Mouse (Mus musculus): ENCODE measurements around the gene Gm17651. TPM values are rescaled to one million over a fixed set of nuclear protein-coding genes. Genes with fewer than 3 reads are reported as not detected.

Gm17651 gene
- not detected for total RNA-seq (2021)
- long read RNA-seq: 0 reads

DNA sequence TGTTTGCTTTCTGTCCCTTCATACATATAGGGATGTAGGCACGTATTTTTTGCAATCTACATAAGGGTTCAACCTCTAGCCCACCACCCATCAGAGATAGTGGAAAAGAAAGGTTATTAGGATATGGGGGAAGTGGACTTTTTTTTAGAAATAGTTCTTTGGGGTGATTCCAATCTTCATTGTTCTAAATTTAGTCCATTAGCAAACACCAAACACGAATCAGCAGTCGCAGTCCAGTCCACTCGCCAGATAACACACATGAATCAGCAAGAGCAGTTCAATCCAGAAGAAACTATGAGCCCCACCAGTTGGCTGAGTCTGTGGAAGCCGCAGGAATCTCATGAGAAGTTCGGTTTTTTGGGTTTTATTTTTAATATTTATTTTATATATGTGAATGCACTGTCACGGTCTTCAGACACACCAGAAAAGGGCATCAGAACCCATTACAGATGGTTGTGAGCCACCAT lies at the start of gene Gm17651:
Gm17651 (minus strand) TSS at position 51 of the 467 bp plus-strand sequence.
- no peak for DNase-seq (ENCODE audit: low spot score in 2 of 2)

DNA sequence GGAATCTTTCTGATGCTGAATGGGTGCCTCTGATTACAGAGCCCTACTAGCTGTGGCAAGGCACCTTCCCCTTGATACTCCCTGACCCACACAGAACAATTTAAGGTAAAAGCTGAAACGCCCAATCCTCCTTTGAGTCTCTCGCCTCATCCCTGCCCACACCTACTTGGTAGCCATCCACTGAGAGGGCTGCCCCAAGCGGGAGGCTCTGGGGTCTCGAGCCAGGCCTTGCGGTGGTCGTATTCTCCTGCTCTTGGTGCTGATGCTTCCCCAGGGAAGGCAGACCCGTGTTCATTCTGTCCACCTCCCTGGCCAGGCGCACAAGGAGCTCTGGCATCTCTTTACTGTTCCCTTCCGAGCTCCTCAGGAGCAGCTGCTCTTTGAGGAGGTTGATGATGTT lies 44.6 kb upstream of the Gm17651 start:
- no peak for DNase-seq (ENCODE audit: low spot score in 2 of 2)

DNA sequence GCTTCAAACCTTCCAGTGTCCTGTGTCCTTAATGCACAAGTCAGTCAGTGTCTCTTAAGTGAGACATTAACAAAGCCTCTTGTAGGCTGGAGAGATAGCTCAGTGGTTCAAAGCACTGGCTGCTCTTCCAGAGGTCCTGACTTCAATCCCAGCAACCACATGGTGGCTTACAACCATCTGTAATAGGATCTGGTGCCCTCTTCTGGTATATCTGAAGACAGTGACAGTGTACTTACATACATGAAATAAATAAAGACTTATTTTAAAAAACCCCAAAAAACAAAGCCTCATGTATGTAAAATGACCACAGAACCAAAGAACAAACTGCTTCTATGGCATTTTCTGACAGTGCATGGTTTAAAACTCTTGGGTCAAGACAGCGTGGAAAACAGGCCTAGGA lies 41.4 kb upstream of the Gm17651 start:
- no peak for DNase-seq (ENCODE audit: low spot score in 2 of 2)

DNA sequence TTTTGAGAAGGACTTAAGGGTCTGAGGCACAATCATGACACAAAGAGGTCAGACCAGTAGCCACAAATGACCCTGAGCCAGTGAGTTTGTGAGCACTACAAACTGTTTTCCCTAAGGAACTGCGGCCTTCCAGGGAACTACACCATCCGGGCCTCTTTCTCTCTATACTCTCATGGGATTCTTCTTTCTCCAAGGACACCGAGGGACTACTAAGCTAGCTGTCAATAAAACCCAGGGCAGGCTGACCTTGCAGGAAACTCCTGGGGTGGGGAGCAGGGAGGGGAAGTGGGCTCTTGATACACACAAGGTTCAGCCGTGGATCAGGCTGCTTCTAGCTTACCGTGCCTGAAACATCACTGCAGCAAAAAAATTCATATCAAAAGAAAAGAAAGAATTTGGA lies 36.4 kb upstream of the Gm17651 start:
- no peak for DNase-seq (ENCODE audit: low spot score in 2 of 2)

DNA sequence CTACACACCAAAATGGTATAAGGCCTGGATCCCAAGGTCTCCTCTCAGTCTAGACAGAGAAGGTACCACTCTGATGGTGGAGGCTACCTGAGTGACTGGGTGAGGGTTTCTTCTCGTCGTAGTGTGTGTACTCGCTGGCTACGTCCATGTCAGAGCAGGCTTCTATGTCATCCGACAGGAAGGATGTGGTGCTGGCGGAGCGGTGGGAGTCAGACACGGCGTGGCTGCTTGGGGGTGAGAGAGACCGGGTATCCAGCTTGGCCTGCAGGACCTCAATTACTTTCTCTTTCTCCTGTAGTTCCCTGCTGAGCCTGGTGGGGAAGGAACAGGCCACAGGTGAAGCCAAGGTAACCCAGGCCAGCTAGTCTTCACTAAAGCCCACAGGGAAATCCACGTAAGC lies 35.6 kb upstream of the Gm17651 start:
- no peak for DNase-seq (ENCODE audit: low spot score in 2 of 2)

DNA sequence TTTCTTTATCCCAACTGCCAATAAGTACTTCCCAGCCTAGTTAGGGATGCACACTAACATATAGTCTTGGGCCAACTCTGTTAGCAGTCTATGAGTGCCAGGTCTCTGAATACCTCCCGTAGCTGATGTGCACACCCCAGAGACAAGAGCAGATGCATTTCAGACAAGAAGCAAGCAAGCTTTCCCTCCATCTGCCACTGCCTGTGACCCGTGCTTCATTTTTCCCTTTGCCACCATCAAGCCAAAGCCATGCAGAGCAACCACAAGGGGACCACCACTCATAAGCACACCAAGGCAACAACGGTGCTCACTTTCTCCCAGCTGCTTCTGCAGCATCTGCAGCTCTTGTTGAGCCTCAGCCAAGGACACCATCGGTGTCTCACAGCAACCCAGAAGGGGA lies 32.1 kb upstream of the Gm17651 start:
- DNase-seq (ENCODE audit: low spot score in 2 of 2): no peak

DNA sequence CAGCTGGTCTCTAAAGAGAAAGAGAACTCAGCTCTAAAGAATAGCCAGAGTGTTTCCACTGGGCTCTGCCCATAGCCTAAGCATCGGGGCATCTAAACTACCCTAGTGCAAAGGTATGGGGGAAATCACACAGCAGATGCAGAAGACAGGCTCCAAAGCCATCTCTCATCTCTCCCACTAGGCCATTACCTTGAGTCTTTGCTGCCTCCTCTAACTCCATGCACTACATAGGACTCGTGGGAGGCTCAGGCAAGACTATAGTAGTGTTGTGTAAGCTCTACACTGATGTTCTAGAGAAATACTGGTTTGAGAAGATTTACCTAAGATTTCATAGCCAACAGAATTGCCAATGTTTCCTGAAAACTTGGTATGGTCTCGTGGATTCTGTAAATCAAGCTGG lies 31.0 kb upstream of the Gm17651 start:
- DNase-seq (ENCODE audit: low spot score in 2 of 2): no peak

DNA sequence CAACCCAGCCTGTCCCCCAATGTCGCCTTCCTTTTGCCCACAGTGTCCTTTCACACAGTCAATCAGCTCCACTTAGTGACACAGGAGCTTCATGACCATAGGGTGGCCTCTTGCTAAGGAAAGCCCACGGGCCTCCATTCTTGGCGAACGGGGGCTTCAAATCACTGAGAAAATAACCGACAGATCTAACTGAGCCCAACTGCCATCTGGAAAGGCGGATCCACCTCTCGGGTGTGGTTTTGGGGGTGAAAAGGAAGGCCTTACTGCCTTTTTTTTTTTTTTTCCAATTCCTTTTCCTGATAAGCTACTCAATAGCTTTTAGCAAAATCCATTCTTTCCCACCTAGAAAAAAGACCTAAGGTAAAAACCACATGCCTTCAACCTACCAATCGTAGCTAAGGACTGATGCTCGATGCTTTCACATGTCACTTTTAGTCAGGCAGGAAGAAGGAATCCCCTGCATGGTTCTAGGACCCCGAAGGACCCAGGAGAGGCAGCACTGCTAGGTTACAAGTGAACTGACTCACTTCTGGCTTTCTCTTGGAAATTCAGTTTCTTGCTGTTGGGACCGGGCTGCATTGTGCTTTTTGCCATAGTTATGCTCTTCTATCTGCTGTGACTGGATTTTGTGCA lies 28.1 kb upstream of the Gm17651 start:
- no peak for DNase-seq (ENCODE audit: low spot score in 2 of 2)

DNA sequence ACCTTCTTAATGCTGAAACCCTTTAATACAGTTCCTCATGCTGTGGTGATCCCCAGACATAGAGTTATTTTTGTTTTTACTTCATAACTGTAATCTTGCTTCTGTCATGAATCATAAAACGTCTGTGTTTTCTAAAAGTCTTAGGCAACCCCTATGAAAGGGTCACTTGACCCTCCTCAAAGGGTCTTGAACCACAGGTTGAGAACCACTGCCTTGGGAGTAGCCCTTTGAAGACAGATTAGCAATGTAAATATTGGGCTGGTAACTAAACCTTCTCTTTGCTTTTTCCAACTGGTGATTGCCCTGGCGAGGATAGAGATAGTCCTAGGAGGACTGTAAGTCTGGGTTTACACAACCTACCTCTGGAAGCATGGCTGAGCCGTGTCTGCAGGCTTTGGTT lies 26.7 kb upstream of the Gm17651 start:
- DNase-seq (ENCODE audit: low spot score in 2 of 2): no peak

DNA sequence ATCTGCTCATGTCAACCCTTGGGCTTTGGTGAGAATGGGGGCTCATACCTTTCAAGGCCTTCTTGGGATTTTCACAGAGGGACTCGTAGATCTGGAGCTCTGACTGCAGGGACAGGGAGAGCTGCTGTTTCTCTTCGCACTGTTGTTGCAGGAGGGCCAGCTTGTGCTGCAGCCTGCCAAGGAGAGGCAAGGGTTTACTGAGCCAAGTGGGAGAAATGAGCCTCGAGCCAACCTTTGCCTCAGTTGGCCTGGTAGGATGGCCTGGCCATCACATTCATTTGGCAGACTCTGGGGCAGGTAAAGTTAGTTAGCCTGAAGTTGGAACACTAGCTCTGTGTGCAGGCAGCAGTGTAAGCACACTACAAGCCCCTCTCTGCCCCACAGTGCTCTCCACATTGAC lies 24.6 kb upstream of the Gm17651 start:
- no peak for DNase-seq (ENCODE audit: low spot score in 2 of 2)

DNA sequence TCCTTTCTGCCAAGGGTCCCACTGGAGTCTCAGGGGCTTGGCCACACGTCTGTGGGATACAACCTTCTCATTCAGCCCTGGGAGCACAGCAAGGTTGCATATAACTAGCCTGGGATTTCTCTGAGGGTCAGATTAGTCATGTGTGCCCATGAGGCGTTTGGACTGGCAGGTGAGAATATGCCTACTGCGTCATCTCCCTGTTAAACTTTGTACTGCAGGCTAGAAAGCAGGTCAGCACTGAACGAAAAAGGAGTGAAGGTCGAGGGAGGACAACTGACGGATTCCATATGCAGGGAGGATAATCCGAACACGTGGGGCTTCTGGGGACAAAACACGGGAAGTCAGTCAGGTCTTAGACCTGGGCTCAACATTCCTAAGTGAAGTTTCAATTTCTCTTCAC lies 22.8 kb upstream of the Gm17651 start:
- no peak for DNase-seq (ENCODE audit: low spot score in 2 of 2)

DNA sequence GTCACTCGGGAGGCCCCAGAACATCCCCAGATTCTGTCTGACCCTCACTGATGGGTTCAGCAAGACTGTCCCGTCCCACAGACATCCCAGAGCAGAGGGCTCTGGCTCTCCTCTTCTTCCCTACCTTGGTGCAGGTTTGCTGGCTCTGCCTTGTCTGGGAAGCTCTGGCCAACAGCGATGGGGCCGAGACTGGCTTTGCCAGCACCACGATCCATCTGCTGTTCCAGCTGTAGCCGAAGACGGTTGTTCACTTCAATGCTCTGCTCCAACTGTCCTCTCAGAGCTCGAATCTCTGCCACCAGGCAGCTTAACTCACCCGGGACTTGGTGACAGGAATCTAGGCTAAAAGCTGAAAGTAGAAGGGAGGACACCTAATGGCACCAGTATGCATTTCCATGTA lies 22.4 kb upstream of the Gm17651 start:
- DNase-seq (ENCODE audit: low spot score in 2 of 2): no peak

DNA sequence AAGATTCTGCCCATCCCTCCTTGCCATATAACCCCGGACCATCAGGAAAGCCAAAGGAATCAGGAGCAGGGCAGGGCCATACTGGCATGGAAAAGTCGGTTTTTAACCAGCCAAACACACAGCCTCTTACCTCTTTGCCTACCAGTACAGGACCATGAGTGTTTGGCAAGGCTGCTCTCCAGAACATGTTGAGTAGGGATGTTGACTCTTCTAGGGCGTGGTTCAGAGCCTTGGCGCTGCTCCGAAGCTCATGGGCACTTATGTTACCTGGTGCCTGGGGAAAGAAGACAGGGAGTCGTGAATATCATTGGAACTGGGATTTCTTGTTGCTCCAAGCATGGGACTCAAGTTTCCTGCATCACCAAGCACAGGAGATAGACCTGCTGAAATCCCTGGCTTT lies 19.3 kb upstream of the Gm17651 start:
- no peak for DNase-seq (ENCODE audit: low spot score in 2 of 2)

DNA sequence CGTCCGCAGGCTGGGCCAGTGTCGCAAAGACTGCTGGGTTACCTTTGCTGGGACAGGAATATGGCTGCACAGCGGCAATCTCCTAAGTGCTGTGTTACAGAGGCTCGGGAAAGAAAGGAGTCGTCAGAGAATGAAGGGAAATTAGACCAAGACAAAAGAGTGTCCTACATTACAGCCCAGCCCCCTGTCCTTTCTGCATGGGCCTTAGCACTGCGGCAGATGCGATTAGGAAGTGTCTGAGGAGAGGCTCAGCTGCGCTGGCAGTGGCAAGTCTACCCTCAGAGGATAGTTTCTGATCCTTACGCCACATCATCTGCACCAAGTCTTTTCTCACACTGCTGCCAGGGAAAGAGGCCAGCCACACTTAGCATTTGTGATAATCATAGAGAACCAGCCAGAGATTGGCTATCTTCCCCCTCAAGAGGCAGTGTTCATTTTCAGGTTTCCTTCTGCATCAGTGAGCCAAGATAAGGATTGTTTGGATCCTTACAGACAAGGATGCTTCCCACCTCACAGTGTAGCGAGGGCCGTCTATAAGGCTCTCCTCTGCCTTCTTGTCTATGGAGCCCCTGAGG lies 17.0 kb upstream of the Gm17651 start:
- DNase-seq (ENCODE audit: low spot score in 2 of 2): no peak

DNA sequence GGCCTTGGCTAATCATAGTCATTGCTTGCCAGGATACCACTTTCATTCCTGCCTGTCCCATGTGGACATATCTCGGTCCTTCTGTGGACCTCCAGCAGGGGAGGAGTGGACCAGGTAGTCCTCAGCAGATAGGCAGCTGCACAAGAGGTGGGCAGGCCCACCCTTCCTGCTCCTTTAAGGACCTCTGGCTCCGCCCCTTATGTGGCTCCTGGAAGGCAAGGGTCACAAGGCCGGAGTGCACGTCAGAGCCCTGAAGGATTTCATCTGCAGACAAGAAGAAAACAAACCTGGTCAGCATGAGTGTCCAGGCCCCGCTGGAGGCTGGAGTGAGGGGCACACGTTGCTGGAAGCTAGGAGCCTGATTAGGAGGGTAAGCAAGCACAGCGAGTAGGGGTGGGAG lies 16.1 kb upstream of the Gm17651 start:
- DNase-seq (ENCODE audit: low spot score in 2 of 2): no peak

DNA sequence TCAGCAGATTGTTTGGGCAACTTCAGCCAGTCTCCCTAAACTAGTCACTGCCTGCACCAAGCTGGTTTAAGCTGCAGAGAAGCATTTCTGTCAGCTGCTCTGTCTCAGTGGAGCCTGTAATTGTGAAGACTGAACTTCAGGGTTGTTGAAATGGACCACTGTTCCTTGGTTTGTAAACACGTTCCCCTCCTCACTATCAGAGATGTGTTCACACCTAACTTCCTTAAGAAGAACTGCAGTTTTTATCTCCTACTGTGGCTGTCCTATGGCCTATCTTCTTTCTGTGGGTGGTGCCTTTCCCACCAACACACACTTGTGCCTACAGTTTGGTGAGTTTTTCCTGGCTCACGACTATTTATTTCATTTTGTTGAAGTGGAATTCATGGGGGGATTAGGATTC lies 14.8 kb upstream of the Gm17651 start:
- DNase-seq (ENCODE audit: low spot score in 2 of 2): no peak

DNA sequence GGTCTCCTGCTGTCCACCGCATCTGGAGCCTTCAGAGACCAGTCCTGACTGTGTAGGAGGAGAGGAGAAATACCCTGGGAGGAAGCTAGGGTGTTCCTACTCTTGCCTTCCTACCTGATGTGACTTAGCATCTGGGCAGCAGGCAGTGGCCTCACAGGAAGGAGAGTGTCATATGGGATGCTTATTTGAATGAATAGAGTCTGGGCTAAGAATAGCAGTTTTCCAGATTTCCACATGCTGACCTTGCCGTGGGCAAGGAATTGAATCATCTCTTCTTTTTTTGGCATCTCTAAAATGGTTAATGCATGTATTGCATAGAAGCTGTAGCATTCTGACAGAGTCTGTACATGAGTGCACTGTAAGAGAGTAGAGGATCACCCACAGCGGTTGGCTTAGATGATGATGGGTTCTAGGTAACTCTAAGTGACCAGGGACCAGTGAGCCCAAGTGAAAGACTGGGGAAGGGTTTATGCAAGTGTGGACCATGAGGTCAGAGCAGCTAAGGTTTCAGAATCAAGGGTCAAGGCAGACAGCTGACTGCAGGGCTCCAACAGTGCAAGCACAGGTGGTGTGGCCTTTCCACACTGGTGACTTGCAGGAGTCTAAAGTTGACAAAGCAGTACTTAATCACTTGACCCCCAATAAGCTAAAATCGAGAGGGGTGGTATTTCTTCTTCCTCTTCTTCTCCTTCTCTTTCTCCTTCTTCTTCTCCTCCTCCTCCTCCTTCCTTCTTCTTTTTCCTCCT lies 12.1 kb upstream of the Gm17651 start:
- DNase-seq (ENCODE audit: low spot score in 2 of 2): no peak

DNA sequence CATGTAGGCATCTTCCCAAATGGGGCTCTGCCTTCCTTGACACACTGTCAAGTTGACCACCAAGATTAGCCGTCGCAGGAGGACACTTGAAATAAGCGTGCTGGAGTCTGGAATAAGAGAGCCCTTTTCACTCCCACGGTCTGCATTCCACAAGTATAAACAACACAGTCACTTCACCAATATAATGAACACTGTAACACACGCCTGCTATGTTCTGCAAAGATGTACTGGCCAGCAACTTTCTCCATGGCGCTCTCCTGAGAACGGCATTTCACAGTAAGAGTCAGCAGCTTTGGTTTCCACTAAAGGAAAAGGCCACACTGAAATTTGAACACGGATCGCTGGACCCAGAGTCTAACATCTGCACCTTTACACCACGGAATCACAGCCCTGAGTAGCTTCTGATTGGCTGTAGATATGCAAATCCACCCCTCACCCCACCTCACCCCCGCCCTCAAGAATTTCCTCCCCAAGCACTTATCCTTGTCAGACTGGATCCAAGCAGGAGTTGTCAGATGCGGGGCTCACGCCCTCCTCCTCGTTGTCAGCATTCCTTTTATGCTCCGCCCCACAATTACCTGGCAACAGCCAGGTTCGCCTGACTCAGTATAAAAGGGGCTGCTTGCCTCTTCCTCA lies 9.2 kb upstream of the Gm17651 start:
- no peak for DNase-seq (ENCODE audit: low spot score in 2 of 2)

DNA sequence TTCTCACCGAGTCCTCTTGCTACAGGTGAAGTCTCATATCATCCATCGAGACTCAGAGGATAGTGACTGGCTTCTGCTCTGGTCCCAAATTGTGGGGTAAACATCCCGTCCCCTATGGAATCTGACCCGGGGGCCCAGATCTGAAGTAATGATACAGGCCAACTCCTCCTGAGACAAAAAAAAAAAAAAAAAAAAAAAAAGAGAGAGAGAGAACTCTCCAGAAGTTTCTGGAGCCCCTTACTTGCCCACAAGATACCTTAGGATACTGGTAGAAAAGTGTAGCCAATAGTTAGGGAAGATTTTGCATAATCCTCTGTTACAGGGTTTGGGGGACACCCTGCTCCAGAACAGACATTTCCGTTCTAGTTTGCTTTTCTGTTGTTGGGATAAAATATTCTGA lies 8.1 kb upstream of the Gm17651 start:
- DNase-seq (ENCODE audit: low spot score in 2 of 2): no peak

DNA sequence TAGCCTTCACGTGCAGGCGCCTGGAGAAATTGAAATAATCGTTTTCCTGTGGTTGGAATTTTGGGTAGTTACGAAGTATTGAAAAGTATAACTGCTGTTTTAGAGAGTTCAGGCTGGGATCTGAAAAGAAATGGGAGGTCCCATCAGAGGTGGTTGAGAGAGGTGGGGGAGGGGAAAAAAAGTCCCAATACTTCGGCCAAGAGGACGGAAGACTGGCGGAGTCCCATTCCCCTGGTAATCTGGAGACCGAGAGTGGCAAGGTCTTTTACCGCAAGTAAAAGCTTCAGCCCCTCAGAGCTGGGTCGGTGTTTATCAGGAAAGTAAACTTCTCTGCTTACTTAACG lies 7.6 kb upstream of the Gm17651 start:
- DNase-seq (ENCODE audit: low spot score in 2 of 2): no peak

DNA sequence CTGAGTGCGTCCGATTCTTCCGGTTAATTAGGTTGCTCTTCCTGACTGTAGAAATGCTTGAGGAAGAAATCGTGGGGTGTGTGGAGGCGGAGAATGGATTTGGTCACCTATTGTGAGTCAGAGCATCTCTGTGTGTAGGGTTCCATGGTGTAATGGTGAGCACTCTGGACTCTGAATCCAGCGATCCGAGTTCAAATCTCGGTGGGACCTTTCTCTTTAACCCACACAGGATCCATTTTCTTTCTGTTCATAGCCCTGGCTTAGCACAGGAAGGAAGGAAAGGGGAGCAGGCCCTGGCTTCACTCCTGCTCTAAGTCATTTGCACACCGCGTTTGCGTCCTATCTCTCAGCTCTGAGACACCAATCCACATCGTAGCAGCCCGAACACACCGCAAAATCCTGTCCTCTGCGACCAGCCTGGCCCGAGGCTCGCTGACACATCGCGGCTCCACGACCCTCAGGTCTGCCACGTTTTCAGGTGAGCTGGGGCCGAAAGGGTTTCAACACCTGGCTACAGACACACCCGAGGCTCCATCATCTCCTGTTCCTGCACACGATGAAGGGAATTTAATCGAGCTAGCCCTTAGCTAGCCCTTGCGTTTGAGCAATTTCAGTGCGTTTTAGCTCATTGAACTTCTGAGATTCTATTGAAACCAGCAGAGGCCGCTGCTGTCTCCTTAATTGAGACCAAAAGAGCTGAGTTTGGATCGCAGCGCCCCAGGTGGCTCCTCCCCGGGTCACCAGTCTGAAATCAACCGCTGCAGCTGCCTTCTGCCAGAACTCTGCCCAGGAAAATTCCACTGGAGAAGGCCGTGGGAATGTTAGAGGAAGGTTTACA lies 7.0 kb upstream of the Gm17651 start:
- DNase-seq (ENCODE audit: low spot score in 2 of 2): peak; percentile 64 to 88

All from layer of hippocampus, adult 18-20 months (tissue).